Mouse (Mus musculus): Measurements from ENCODE around the gene Gm20388.

Gm20388 gene

DNA sequence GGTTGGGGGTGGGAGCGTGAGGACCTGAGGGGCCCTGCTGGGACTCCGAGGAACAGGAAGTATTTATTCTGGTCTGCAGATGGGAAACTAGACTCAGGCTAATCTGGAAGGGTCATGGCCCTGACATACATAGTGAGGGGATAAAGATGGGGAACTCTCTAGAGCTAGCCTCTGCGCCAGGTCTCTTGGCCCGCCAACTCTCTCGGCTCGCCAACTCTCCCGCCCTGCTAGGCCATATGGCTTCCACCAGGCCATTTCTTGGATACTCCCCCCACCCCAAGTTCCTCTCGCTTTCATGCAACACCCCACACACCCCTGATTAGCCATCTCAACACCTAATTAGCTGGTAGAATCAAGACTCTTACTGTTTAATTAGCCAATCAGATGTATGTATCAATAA lies 101.8 kb downstream of the Gm20388 start:
- DNase-seq (ENCODE audit: inconsistent ontology term), result no peak

DNA sequence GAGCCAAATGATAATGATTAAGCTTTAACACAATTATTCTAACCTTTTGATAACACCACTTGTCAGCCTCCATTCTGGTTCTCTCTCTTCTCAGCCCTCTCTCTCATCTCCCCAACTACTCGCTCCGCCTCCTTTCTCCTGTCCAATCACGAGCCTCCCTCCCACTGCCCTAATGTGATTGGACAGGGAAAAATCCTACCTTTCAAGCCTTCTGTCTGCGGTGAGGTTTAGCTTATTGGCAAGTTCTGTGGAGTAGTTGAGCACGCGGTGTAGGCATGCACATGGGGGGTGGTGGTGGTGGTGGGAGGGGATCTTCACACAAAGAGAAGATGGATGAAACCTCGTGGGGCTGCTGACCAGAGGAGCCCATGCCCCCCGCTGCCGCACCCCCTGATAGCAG lies 102.3 kb downstream of the Gm20388 start:
- no peak for DNase-seq (ENCODE audit: inconsistent ontology term)

DNA sequence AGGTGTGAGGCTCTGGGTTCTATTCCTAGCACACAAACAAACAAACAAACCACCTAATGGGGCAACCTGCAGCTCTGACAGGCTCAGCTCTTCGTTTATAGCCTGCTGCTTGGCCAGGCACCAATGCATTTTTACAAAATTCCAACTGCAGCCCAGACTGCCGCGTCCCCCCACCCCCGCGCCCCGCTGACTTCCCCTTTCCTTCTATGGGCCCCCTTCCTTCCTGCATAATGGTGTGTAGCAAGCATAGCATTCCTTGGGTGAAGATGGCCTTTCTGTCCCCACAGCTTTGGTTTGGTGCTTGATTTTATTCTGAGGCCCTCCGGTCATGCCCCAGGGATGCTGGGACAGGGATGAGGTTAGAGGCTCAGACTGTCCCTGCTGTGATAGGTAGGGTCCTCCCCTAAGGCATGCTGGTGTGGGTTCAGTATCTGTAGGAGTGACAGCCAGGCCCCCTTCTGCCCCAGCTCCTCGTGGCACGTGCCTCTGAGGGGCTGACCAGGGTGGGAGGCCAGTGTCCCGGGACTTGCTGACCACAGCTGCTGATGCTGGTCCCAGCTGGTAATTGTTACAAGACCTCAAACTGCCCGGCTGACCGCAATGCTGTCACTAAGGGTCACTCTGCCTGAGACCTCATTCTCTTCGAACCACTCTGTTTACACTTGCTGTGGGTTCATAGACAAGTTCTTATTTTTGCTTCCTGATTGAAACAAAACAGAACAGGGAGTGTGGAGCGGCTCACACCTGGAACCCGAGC lies 103.8 kb downstream of the Gm20388 start:
- no peak for DNase-seq (ENCODE audit: inconsistent ontology term)

DNA sequence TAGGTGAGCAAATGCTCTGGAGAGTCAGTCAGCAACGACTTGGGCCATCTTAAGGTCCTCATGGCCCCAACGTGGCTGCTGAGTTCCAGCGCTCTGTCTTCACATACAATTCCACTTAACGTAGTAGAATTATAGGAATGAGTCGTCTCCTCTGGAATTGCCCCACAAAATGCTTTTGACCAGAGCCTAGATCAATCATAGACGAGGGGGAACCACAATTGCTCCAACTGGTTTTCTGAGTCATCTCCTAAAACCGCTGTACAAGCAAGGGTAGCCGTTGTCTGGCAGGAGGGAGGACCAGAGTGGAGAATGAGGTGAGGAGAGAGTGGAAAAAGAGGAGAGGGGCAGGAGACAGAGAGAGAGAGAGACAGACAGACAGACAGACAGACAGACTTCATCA lies 105.3 kb downstream of the Gm20388 start:
- no peak for DNase-seq (ENCODE audit: inconsistent ontology term)

DNA sequence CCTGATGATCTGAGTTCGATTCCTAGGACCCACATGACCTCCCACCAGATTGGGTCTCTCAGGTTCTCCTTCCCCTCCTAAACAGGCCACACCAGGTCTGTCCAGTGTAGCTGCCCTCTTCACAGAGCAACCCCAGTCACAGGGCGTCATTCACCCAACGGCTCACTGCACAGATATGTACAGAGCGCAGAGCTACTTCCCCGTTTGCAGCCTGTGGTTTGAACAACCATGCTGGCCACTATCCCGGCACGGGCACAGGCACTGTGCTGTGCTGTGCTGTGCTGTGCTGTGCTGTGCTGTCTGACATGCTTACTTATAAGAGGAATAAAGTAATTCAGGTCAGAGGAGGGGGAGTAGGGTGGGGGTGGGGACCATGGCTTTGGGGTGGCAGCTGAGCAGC lies 105.8 kb downstream of the Gm20388 start:
- no peak for DNase-seq (ENCODE audit: inconsistent ontology term)

DNA sequence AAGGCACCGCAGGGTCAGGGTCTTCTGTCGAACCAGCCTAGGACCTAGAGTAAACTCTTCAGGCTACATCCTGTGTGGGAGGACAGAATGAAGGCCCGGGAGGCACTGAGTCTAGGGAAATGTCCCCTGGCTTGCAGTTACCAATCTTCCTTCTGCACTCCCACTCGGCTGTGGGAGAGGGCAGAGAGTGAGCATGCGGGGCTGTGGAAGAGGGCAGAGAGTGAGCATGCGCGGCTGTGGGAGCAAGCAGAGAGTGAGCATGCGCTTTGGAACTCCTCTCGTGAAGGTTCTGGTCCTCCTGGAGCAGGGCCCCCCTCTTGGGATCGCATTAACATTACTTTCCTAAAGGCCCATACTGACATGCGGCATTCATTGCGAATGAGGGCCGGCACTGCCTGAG lies 106.7 kb downstream of the Gm20388 start:
- DNase-seq (ENCODE audit: inconsistent ontology term), result no peak

DNA sequence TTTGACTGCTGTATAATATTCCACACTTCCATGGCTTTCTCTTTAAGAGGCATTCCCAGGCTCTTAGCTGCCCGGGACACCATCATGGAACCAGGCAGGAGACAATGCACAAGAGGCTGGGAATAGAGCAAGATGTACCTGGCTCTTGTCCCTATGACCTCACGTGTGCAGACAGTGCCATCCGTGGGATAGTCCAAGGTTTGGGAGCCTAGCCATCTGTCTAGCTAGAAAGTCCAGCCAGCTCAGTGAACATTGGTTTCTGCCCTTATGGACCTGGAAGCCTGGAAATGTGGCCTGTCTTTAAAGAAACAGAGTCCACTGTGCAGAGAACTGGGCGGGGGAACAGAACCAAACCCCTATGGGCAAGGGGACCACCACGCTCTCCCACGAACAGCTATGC lies 107.1 kb downstream of the Gm20388 start:
- DNase-seq (ENCODE audit: inconsistent ontology term), result no peak

DNA sequence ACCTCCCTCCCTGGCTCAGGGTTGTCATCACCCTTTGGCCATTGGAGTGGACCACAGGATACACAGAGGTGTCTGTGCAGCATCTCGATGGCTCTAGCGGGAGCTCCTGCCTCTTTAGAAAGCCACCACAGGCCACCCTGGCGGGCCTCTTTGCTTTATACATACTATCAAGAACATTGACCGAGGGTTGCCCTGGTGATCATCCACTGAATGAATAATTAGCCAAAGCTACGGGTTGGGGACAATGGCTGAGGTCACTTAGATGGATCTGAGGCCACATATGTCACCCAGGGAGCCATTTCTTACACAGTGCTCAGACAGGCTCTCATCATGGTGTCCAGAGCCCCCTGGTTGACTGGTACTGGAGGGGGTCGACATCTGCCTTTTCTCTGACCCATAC lies 107.7 kb downstream of the Gm20388 start:
- no peak for DNase-seq (ENCODE audit: inconsistent ontology term)

DNA sequence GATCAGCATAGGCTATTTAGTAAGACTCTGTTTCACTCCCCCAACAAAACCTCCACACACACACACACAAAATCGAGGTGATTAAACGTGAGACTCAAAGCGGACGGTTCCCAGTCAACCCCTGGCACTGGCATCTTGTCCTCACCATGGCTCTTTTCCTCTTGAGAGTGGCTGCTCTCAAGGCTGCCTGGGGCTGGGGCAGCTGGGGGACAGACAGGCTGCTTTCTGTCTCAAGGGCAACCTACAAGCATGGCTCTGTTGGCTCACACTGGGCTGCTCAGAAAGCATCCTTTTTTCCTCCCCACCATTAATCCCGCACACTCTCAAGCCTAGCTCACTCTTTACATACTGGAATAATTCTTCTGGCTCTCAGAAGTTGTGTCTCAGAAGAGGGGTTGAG lies 108.7 kb downstream of the Gm20388 start:
- no peak for DNase-seq (ENCODE audit: inconsistent ontology term)

DNA sequence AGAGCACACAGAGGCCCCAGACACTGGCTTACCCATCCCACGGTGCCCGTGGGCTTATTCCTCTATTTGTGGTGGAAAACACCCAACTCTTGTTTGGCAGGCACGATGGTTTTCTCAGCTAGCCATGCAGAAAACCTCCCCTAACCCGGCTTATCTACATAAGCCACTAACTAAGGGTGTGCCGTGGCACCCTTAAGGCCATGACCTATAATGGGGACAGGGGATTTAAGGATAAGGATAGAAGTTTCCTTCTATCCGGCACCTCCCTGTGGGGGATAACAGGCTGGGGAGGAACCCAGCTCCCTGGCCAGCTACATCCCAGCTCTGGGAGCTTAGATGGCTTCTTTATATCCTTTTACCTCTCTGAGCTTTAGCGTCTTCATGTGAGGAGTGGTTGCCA lies 109.7 kb downstream of the Gm20388 start:
- no peak for DNase-seq (ENCODE audit: inconsistent ontology term)

DNA sequence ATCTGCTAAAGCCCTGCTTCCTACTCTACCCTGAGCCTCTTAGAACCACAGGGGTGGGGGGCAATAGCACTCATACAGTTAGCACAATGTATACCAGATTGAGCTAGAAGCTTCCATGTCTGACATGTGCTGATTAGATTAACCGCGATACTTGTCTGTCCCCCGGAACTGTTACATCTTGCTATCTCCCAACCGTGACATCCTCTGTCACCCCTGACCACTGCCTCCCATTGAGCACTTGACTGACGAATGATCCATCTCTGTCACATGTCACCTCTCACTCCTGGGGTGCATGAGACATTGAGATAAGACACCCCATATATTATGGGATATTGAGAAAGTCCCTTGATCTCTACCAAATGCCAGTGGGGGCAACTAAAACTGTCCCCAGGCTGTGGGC lies 115.6 kb downstream of the Gm20388 start:
- DNase-seq (ENCODE audit: inconsistent ontology term), result no peak

DNA sequence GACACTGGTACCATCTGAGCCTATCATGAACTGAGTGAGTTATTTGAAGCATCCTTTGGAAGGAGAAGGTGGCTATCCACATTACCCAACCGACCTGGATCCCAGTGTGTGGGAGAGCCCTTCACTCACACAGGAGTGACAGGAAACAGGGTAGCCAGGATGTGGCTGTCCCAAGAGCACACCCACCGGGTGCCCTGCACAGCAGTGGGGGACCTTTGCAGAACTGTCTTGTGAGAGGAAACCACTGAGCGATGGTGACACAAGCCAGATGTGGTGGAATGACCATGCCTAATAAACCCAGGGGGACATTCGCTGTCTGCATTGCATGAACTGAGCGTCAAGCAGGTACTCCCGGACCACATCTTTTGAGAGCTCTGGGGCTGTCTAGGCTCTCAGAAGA lies 116.3 kb downstream of the Gm20388 start:
- no peak for DNase-seq (ENCODE audit: inconsistent ontology term)

DNA sequence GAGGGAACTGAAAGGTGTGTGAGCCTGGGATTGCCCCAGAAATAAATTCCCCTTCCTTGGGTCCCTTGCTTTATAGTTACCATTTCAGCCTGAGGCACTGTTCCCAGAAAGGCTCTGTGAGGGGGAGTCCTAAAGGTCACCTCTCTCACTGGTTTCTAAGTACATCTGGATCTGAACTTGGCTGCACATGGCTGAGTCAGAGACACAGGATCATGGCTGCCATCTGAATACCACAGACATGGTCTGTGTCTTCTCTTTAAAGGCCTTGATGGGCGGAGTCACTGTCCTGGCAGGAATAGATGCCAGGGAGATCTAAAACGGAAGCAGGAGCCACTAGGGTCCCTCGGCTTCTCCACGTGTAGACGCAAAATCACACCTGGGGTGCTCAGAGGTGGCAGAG lies 119.8 kb downstream of the Gm20388 start:
- DNase-seq (ENCODE audit: inconsistent ontology term), result no peak

DNA sequence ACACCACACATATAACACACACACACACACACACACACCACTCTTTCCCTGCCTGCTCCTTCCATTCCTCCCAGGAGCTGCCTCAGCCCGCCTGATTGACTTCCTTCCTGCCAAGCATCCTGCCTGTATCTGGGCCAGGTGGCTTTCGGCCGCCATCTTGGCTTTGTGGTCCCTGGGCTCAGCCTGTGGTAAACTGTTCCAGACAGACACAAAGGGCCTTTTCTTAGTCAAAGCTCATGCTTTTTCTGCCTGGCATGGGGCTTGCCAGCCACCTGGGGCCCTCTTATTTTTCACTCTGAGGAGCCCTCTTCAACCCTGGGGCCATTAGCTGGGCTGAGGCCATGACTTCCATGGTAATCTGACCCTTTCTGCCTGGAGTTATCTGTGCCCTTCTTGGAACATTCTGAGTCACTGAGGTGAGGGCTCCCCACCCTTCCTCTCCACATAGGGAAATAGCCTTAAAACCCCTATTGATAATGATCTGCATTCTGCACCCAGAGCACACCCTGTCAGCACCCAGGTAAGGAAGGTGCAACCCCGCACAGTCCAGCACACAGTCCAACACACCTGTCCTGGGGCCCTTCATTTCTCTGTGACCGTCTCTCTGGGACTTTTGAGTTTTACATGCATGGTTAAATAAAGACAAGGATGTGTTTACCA lies 122.0 kb downstream of the Gm20388 start:
- peak; percentile 84 for DNase-seq (ENCODE audit: inconsistent ontology term)

DNA sequence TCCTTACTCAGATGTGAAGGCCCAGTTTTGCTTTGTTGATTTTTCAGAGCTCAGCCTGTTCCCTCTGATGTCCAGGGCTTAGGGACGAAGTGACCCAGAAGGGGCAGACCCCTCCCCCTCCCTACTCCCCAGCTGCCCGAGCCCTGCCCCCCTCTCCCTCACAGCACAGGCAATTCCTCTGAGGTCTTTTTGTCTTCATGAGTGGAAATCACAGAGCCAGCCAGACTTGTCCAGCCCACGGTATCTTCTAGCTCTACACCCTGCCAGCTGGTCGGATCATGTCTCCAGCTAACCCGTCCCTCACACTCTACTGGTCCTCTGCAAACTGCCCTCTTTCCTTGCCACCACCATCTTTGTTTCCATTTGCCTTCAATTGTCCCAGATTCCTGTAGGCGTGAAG lies 123.8 kb downstream of the Gm20388 start:
- DNase-seq (ENCODE audit: inconsistent ontology term), result peak; percentile 66

DNA sequence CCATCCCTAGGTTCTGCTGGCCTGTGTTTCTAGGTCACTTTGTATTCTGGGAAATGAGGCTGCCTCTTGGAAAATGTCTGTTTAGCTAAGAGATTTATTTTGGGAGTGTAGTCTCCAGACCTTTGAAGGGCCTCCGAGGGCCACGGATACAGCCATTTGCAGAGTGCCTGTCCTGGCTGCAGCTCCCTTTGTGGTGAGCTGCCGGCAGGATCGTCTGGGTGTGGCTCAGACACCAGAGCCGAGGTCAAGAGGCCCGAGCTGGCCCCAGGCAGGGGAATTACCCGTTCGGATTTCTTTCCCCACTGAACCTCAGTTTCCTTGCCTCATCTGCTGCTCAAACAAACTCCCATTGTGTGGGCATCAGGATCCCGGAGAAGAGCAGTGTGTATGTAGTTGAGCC lies 125.5 kb downstream of the Gm20388 start:
- peak; percentile 43 for DNase-seq (ENCODE audit: inconsistent ontology term)

DNA sequence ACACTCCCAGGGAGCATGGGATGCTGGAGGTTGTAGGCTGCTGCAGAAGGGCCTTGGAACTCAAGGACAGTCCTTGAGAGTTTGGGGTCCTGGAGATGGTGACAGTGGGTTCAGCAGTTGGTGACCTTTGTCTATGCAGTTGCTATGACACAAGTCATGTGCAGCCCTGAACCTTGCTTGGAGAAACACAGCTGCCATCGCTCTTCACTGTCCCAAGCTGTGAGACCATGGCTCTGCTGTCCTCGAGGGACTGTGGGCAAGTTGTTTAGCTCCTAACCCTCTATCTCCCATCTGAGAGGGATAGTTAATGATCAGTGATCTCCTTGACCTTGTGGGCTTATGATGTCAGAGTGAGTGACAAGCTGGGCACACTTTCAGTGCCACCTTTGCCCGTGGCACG lies 125.9 kb downstream of the Gm20388 start:
- no peak for DNase-seq (ENCODE audit: inconsistent ontology term)

DNA sequence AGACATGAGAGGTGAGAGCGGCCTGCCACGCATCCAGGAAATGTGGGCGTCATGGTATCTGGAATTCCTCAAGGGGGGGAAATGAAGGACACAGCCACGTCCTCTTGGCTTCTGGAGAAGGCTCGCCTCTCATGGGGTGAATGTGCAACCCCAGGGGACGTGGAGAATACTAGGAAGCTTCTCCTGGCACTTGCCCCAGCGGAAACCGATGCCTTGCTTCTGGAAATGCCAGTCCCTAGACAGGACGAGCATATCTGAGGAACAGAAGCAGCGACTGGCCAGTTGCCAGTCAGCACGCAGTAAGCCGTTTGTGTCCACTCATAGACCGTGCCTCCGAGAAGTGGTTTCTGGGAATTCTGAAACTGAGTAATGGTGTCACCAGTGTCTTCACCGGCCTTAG lies 126.6 kb downstream of the Gm20388 start:
- DNase-seq (ENCODE audit: inconsistent ontology term), result no peak

DNA sequence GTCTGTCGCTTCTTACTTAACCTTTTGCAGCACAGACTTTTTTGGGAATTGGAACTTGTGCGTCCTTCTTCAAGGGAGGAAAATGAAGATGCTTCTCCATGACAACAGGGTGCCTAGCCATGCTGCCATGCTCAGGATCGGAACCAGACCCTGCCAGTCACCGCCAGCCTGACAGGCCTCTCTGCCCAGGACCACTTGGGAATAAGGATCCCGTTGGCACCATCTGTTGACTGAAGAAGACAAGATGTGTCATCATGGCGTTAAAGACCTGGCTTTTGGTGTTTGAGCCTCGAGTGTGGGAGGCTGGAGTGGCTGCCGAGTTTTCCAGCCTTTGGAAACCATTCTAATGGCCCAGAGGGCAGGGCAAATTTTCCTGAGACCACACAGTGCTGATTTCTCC lies 127.0 kb downstream of the Gm20388 start:
- no peak for DNase-seq (ENCODE audit: inconsistent ontology term)

DNA sequence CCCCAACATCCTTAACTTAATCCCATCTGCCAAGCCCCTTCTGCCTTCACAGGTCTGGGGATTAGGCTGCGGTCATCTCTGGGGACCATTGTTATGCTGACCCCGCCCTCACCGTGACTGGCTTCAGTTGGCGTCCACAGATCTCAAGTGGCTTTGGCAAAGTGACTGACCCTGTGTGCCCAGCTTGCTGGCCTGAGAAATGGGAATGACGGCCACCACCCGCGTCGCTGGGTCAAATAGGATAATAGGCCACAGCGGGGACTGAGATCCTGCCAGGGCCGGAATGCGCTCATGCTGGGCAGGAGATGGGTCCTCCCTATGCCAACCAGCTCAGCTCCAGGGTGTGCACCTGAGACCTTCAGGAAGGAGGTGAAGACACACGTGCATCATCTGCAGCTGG lies 128.1 kb downstream of the Gm20388 start:
- no peak for DNase-seq (ENCODE audit: inconsistent ontology term)

DNA sequence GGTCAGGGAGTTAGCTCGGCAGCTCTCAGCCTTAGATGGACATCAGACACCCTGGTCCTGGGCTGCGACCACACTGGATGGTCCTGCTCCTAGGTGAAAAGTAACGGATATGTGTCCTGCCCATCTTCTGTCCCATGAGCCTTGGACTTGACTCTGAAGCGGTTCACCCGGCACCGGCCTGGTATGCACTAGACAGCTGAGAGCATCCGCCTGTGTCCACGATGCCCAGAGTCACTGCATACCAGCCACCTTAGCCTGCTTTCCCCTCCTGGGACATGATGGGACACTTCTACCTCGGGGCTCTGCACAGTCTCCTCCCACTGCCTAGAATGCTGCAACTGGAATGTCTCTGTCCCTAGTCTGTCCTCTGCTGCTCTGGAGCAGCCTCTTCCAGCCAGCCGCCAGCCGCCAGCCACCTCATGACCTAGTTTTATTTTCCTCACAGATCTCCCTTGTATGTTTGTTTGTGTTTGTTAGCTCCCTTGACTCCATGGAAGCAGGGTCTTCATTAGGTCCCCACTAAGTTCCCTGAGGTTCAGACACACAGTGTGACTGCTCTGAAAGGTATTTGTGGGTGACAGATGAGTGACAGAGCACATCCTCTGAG lies 128.8 kb downstream of the Gm20388 start:
- peak; percentile 62 for DNase-seq (ENCODE audit: inconsistent ontology term)

DNA sequence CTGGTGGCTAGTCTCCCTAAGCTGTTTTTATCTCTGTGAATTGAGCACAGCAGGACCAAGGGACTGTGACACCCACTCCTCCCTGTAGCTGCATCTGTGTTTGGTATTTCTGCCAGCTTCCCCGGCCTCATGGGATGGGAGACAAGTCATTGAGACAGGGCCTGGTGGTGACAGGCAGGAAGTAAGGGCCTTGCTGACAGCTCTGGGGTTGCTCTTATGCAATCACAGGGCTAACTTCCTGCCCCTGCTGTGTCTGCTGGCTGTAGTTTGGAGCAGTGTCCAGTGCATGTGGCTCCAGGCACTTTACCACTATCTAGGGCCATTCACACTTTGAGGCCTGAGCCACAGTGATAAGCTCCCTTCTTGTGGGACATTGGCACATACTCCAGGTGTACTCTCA lies 130.2 kb downstream of the Gm20388 start:
- no peak for DNase-seq (ENCODE audit: inconsistent ontology term)

Measured in Muller cell, postnatal 12 days (primary cell).